Mouse (Mus musculus): ENCODE data around the gene Nckap5. TPM values are rescaled to one million over a fixed set of nuclear protein-coding genes. Genes with fewer than 3 reads are reported as not detected.

The Nckap5 gene
- total RNA-seq, 2 experiments from 2014 or later, result 1.5 to 1.7 TPM

GRCm38 (mm10) chr1:126317874-126318607, 512.6 kb downstream of the Nckap5 start:
- intact Hi-C loops (cut with DNase I; ENCODE audit: low total_unique reads), result no loop called here
- DNase-seq, result no peak

- no peak for DNase-seq
- intact Hi-C loops (cut with DNase I; ENCODE audit: low total_unique reads), result no loop called here
These were observed 513.3 kb downstream of the Nckap5 start for GRCm38 (mm10) chr1:126317345-126317744.

GRCm38 (mm10) chr1:126316866-126317265, 513.7 kb downstream of the Nckap5 start:
- no peak for DNase-seq
- intact Hi-C loops (cut with DNase I; ENCODE audit: low total_unique reads), result no loop called here

- DNase-seq, result no peak
- intact Hi-C loops (cut with DNase I; ENCODE audit: low total_unique reads), result no loop called here
These were observed 529.5 kb downstream of the Nckap5 start for GRCm38 (mm10) chr1:126301129-126301528.

- intact Hi-C loops (cut with DNase I; ENCODE audit: low total_unique reads), result no loop called here
- no peak for DNase-seq
These were observed 565.7 kb downstream of the Nckap5 start for GRCm38 (mm10) chr1:126264931-126265330.

- no peak for DNase-seq
- intact Hi-C loops (cut with DNase I; ENCODE audit: low total_unique reads), result no loop called here
These were observed 576.2 kb downstream of the Nckap5 start for GRCm38 (mm10) chr1:126254364-126254763.

- no peak for DNase-seq
- intact Hi-C loops (cut with DNase I; ENCODE audit: low total_unique reads), result no loop called here
These were observed 576.7 kb downstream of the Nckap5 start for GRCm38 (mm10) chr1:126253934-126254333.

- DNase-seq, result no peak
- intact Hi-C loops (cut with DNase I; ENCODE audit: low total_unique reads), result no loop called here
These were observed 597.4 kb downstream of the Nckap5 start for GRCm38 (mm10) chr1:126233196-126233595.

- no peak for DNase-seq
- intact Hi-C loops (cut with DNase I; ENCODE audit: low total_unique reads), result no loop called here
These were observed 599.4 kb downstream of the Nckap5 start for GRCm38 (mm10) chr1:126231199-126231598.

- no peak for DNase-seq
- intact Hi-C loops (cut with DNase I; ENCODE audit: low total_unique reads), result no loop called here
These were observed 620.4 kb downstream of the Nckap5 start for GRCm38 (mm10) chr1:126210212-126210611.

- intact Hi-C loops (cut with DNase I; ENCODE audit: low total_unique reads), result no loop called here
- no peak for DNase-seq
These were observed 620.9 kb downstream of the Nckap5 start for GRCm38 (mm10) chr1:126209743-126210142.

- no peak for DNase-seq
- intact Hi-C loops (cut with DNase I; ENCODE audit: low total_unique reads), result no loop called here
These were observed 621.5 kb downstream of the Nckap5 start for GRCm38 (mm10) chr1:126209131-126209530.

- intact Hi-C loops (cut with DNase I; ENCODE audit: low total_unique reads), result no loop called here
These were observed 633.7 kb downstream of the Nckap5 start for GRCm38 (mm10) chr1:126196937-126197336.

GRCm38 (mm10) chr1:126190353-126190752, 640.2 kb downstream of the Nckap5 start:
- DNase-seq, result no peak
- intact Hi-C loops (cut with DNase I; ENCODE audit: low total_unique reads), result no loop called here

More at GRCm38 (mm10) chr1:126196937-126197336, 633.7 kb downstream of the Nckap5 start:
- no peak for DNase-seq

GRCm38 (mm10) chr1:126183751-126184150, 646.8 kb downstream of the Nckap5 start:
- no peak for DNase-seq
- intact Hi-C loops (cut with DNase I; ENCODE audit: low total_unique reads), result no loop called here

- DNase-seq, result no peak
- intact Hi-C loops (cut with DNase I; ENCODE audit: low total_unique reads), result no loop called here
These were observed 662.0 kb downstream of the Nckap5 start for GRCm38 (mm10) chr1:126168579-126168978.

GRCm38 (mm10) chr1:126168131-126168530, 662.5 kb downstream of the Nckap5 start:
- no peak for DNase-seq
- intact Hi-C loops (cut with DNase I; ENCODE audit: low total_unique reads), result no loop called here

GRCm38 (mm10) chr1:126167546-126167945, 663.1 kb downstream of the Nckap5 start:
- intact Hi-C loops (cut with DNase I; ENCODE audit: low total_unique reads), result no loop called here
- no peak for DNase-seq

- intact Hi-C loops (cut with DNase I; ENCODE audit: low total_unique reads), result no loop called here
- DNase-seq, result no peak
These were observed 671.3 kb downstream of the Nckap5 start for GRCm38 (mm10) chr1:126159287-126159686.

- no peak for DNase-seq
- intact Hi-C loops (cut with DNase I; ENCODE audit: low total_unique reads), result no loop called here
These were observed 674.8 kb downstream of the Nckap5 start for GRCm38 (mm10) chr1:126155816-126156215.

- intact Hi-C loops (cut with DNase I; ENCODE audit: low total_unique reads), result no loop called here
- DNase-seq, result no peak
These were observed 676.9 kb downstream of the Nckap5 start for GRCm38 (mm10) chr1:126153516-126154234.

All from gastrocnemius, postnatal 14 days (tissue).